Mouse (Mus musculus) cortical plate, adult 2 months (tissue): Measurements from ENCODE around the gene Tbc1d9.

Source experiments
- CTCF ChIP-seq: fragments of 200-500 bp; IDR thresholded peaks from 2 replicates; pipeline ENCODE4 v1.5.1; 2011; ENCODE audit warnings: mild to moderate bottlenecking, control low read depth, low read length; ENCODE audit not compliant: insufficient read depth; ENCODE audit errors: extremely low read depth
- POLR2A ChIP-seq: fragments of 200-500 bp; IDR thresholded peaks from 2 replicates; pipeline ENCODE4 v1.6.1; 2011; ENCODE audit warnings: mild to moderate bottlenecking, low read length, control low read depth; ENCODE audit not compliant: insufficient read depth; ENCODE audit errors: extremely low read depth

- TF ChIP-seq CTCF, result 0 out of 2 replicates have a peak, but pooled peaks have one; percentile 10
- no peak for TF ChIP-seq POLR2A
Measured at GRCm38 (mm10) chr8:83300135-83300534, 135.0 kb downstream of the Tbc1d9 start.
